Mouse (Mus musculus) bone marrow, adult 2 months (tissue): ENCODE data around the gene Cog3.
A peak's percentile ranks its signal among the peaks of the same experiment; 100 is the strongest.

Experiments used
- CTCF ChIP-seq: fragments of 200-500 bp; IDR thresholded peaks from 2 replicates; pipeline ENCODE4 v1.5.1; 2011; ENCODE audit warnings: low read length, control low read depth; ENCODE audit not compliant: control insufficient read depth, insufficient read depth
- POLR2A ChIP-seq: fragments of 200-500 bp; IDR thresholded peaks from 2 replicates; pipeline ENCODE4 v1.6.1; 2011; ENCODE audit warnings: low read depth, mild to moderate bottlenecking, control low read depth, low read length, borderline replicate concordance; ENCODE audit not compliant: control insufficient read depth

GRCm38 (mm10) chr14:75767492-75768274, 13.4 kb upstream of the Cog3 start:
- peak; percentile 86 for TF ChIP-seq CTCF
- no peak for TF ChIP-seq POLR2A
